Mouse (Mus musculus): ENCODE results near the gene Pygo2.

The Pygo2 gene

GRCm38 (mm10) chr3:89393605-89394004 is 36.4 kb upstream of the Pygo2 start:
- DNase-seq: peak; percentile 99

GRCm38 (mm10) chr3:89394006-89394893 is 35.8 kb upstream of the Pygo2 start, which contains the start of gene Zbtb7b:
TSS of gene Zbtb7b (minus strand) at chr3:89394776.
- DNase-seq: peak; percentile 94

DNA sequence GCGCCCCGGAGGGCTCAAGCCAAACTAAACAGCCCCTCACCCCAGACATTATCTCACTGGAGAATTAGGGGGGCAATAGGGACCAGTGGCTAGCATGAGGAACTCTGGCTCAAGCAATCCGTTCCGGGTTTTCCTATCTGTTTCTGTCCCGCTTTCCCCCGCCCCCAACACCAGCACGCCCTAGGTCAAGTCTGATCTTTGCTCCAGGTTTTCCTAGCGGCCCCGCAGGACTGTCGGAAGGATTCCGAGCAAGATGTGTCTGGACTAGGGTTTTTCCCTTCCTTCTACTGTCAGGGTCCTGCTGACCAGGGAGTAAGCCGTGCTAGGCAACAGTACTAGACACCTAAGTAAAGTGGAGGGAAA is 35.1 kb upstream of the Pygo2 start:
- peak; percentile 90 for DNase-seq

- peak; percentile 39 for DNase-seq
These were observed 34.6 kb upstream of the Pygo2 start for GRCm38 (mm10) chr3:89395419-89395805.

- DNase-seq: peak; percentile 74
These were observed 34.0 kb upstream of the Pygo2 start for GRCm38 (mm10) chr3:89395806-89396653.

DNA sequence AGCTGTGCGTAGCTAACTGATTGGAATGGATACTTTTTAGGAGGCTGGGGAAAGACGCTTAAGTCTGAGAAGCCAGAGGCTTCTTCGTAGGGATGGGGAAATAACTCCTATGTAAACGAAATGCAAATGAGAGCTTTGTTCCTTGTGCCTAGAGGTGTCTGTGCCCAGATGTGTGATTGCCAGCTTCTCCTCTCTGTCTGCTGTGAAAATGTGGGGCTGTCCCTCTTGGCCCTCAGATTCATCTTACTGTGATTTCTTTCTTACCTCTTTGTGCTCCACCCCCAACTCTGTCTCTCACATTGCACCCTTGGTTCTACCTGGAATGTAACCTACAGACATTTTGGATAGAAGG is 33.4 kb upstream of the Pygo2 start:
- DNase-seq: no peak

- DNase-seq: no peak
These were observed 28.7 kb upstream of the Pygo2 start for GRCm38 (mm10) chr3:89401329-89401728.

GRCm38 (mm10) chr3:89402693-89403092 is 27.3 kb upstream of the Pygo2 start, which contains the start of gene Lenep:
TSS of gene Lenep (minus strand) at chr3:89402793.
- DNase-seq: no peak

GRCm38 (mm10) chr3:89406887-89407286 is 23.1 kb upstream of the Pygo2 start:
- no peak for DNase-seq

GRCm38 (mm10) chr3:89408448-89408847 is 21.6 kb upstream of the Pygo2 start:
- no peak for DNase-seq

DNA sequence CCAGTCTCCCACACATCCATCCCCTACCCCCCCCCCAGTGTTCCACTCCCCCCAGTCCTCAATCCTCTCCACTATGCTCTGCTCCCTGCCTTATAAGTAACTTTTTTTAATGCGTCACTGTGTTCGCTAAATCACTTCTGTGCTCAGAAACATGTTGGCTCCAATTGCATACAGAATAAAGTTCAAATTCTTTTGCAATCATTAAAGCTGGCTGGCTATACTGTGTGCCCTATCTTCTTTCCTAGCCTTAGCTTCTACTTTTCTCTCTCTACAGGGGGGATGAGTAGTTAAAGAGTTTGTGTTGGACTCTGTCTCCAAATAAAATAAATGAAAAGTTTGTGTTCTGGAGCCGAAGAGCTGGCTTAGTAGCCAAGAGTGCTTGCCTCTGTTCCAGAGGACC is 20.3 kb upstream of the Pygo2 start:
- DNase-seq: no peak

DNA sequence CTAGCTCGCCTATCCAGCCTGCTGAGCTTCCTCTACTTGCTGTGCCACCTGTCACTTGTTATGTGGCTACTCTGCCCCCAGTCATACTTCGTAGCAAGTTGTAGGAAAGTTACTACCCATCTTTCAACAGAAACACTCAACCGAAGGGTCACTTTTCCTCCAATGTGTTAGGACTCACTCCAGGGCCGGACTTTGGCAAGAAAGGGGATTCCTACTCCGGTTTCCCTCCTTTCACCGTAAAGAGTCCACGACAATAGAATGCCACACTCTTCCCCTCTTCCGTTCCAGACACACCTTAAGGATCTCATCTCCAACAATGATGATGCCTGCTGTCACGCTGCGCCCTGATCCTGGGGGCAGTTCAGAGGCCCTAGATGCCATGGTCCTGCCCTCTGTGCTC is 19.1 kb upstream of the Pygo2 start:
- no peak for DNase-seq

GRCm38 (mm10) chr3:89411490-89412393 is 18.3 kb upstream of the Pygo2 start, which contains the start of gene Flad1:
TSS of gene Flad1 (minus strand) at chr3:89411870.
- peak; percentile 99 for DNase-seq

DNA sequence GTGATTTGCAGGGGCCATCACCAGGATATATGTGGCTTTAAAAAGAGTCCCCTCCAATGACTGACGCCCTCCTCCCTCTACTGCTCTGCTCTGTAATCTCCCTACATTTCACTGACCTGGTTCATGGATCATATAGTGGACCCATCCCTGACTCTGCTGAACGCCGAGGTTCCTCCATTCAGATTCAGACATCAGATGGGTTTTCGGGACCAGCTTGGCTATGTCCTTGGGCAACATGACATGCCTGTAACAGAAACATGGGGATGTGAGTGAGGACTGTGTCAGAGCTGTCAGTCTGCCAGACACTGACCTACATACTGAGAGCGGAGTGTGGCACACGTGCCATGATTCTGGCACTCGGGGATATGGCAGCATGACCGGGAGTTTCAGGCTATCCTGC is 13.9 kb upstream of the Pygo2 start:
- DNase-seq: no peak

DNA sequence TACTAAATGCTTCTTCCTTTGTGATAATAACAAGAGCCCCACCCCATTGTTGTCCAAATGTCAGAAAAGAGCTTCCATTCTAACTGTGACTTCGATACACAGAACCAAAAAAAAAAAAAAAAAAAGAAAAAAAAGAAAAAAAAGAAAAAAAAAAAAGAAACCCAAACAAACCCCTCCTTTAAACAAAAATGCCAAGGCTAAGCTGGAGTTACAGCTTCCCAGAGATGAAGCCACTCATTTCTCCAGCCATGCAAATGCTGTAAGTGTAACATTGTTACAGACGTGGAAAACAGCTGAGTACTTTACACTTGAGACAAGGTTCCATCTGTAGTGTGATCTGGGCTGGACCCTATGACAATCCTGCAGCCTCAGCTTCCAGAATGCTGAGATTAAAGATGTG is 12.9 kb upstream of the Pygo2 start:
- no peak for DNase-seq

- no peak for DNase-seq
These were observed 12.2 kb upstream of the Pygo2 start for GRCm38 (mm10) chr3:89417840-89418169.

- peak; percentile 99 for DNase-seq
These were observed 11.7 kb upstream of the Pygo2 start, which contains the start of the genes Cks1b and Shc1 for GRCm38 (mm10) chr3:89418170-89418860. TSS of gene Cks1b (minus strand) at chr3:89418383. TSS of gene Shc1 (plus strand) at chr3:89418443.

- peak; percentile 78 for DNase-seq
These were observed 11.2 kb upstream of the Pygo2 start for GRCm38 (mm10) chr3:89418861-89419250.

- peak; percentile 60 for DNase-seq
These were observed 10.4 kb upstream of the Pygo2 start for GRCm38 (mm10) chr3:89419571-89419970.

GRCm38 (mm10) chr3:89419981-89420380 is 10.0 kb upstream of the Pygo2 start:
- no peak for DNase-seq

GRCm38 (mm10) chr3:89420421-89420820 is 9.6 kb upstream of the Pygo2 start:
- DNase-seq: no peak
